Mouse (Mus musculus) E14TG2a.4 (cell line): Measurements from ENCODE around the gene Phf14.
"Not testable (repeated sequence)": the region's sequence is repeated elsewhere in the genome, so short reads cannot be mapped to it uniquely, and the experiment has no call there.

ENCODE experiments used
- H3K27me3 ChIP-seq: 2 replicates; pipeline ENCODE4 v1.6.1; 2014; ENCODE audit warnings: low read length, control low read depth; ENCODE audit not compliant: insufficient read depth
- H3K36me3 ChIP-seq: 2 replicates; pipeline ENCODE4 v1.6.1; 2014; ENCODE audit warnings: low read length, control low read depth; ENCODE audit not compliant: insufficient read depth
- H3K4me1 ChIP-seq: replicated peaks from 2 replicates; pipeline ENCODE4 v1.6.1; 2014; ENCODE audit warnings: low read depth, low read length, control low read depth
- H3K4me3 ChIP-seq: replicated peaks from 2 replicates; pipeline ENCODE4 v1.5.1; 2014; ENCODE audit warnings: mild to moderate bottlenecking, low read length
- H3K9me3 ChIP-seq: 2 replicates; pipeline ENCODE4 v1.6.1; 2014; ENCODE audit warnings: low read length, control low read depth
- CTCF ChIP-seq: conservative IDR thresholded peaks from 2 replicates; pipeline ENCODE4 v1.5.1; 2014; ENCODE audit warnings: low read length
- NANOG ChIP-seq: IDR thresholded peaks from 2 replicates; pipeline ENCODE4 v1.6.1; 2014; ENCODE audit warnings: borderline replicate concordance, low read length, mixed read lengths
- POU5F1 ChIP-seq: IDR thresholded peaks from 2 replicates; pipeline ENCODE4 v1.6.1; 2014; ENCODE audit warnings: low read length, borderline replicate concordance

The Phf14 gene

GRCm38 (mm10) chr6:12117819-12118570 lies 210.4 kb downstream of the Phf14 start:
- H3K9me3 ChIP-seq, result no peaks in the 10 kb centered on the region
- no peaks in the 10 kb centered on the region for H3K36me3 ChIP-seq
- no peaks in the 10 kb centered on the region for H3K27me3 ChIP-seq
- TF ChIP-seq POU5F1 (no peak), CTCF (no peak), NANOG (no peak)
- H3K4me1 ChIP-seq, result no peaks in the 10 kb centered on the region
- H3K4me3 ChIP-seq, result no peak overlapping the region

- H3K4me1 ChIP-seq, result peaks cover 21% of the 10 kb centered on the region
- H3K36me3 ChIP-seq, result no peaks in the 10 kb centered on the region
- H3K27me3 ChIP-seq, result no peaks in the 10 kb centered on the region
- H3K9me3 ChIP-seq, result no peaks in the 10 kb centered on the region
- no peak for TF ChIP-seq POU5F1
- TF ChIP-seq NANOG, result no peak
- TF ChIP-seq CTCF, result no peak
- H3K4me3 ChIP-seq, result no peak overlapping the region
Observed at GRCm38 (mm10) chr6:12122759-12123158, 215.2 kb downstream of the Phf14 start.

DNA sequence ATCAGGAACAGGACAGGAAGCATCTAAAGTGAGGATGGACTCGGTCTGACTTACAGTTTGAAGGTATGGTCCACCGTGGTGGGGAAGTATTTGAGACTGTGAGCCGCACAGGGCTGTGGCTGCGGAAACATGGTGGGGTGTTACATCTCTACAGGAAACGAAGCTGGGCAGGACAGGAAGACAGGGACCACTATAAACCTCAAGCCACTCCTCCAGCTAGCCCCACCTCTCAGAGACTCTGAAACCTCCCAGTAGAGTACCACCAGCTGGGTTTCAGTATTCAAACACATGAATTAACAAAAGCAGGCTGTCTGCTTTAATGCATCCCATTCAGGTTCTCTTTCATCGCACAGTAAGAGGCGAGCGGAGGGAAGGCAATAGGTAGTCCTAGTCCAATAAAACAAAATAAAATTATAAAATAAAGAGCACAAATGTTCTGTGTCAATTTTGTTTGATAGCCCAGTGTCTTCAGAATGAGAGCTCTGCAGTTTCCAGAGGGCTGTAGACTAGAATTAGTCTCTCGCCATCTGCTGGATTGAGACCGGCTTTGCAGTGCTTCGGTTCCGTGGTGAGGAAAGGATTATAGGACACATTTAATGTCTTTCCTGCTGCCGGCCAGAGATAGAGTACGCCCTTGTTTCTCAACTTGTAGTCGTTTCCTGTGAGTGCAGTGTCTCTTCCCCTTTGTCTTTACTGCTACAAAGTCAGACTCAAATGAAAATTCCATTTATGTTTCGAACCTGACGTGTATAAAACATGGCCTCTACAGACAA lies 217.6 kb downstream of the Phf14 start:
- no peaks in the 10 kb centered on the region for H3K36me3 ChIP-seq
- TF ChIP-seq NANOG, result no peak
- peak; percentile 45 for TF ChIP-seq CTCF
- H3K27me3 ChIP-seq, result no peaks in the 10 kb centered on the region

GRCm38 (mm10) chr6:12126601-12127000 lies 219.0 kb downstream of the Phf14 start:
- 0 out of 2 replicates have a peak overlapping the region, but pooled peaks have one; percentile 10 for H3K4me3 ChIP-seq
- peaks cover 21% of the 10 kb centered on the region for H3K4me1 ChIP-seq
- H3K36me3 ChIP-seq, H3K9me3 ChIP-seq, H3K27me3 ChIP-seq: not testable (repeated sequence)

More for the DNA sequence above, 217.6 kb downstream of the Phf14 start:
- Histone ChIP-seq H3K9me3 (no peaks in the 10 kb centered on the region), H3K4me1 (peaks cover 21% of the 10 kb centered on the region), H3K4me3 (no peak overlapping the region)

- H3K4me3 ChIP-seq, result no peak overlapping the region
- H3K36me3 ChIP-seq, result no peaks in the 10 kb centered on the region
- H3K27me3 ChIP-seq, result no peaks in the 10 kb centered on the region
- no peaks in the 10 kb centered on the region for H3K9me3 ChIP-seq
- peaks cover 21% of the 10 kb centered on the region for H3K4me1 ChIP-seq
- TF ChIP-seq POU5F1 (no peak), CTCF (no peak), NANOG (no peak)
Observed at GRCm38 (mm10) chr6:12127287-12127686, 219.7 kb downstream of the Phf14 start.
